In genomic region chr17:23549441-23549840, GRCm38 (mm10) we compare ENCODE assay signal across 8 mouse cellular contexts. TPM values are rescaled to one million over a fixed set of nuclear protein-coding genes. Genes with fewer than 3 reads are reported as not detected.
DNase-seq lines count a peak whose midpoint lies in the region; ATAC-seq and TF ChIP-seq lines count a peak whose summit lies in the region.

No protein-coding gene starts in this region.

- ATAC-seq in forebrain, embryonic 14.5 days, result no peak; the same call in 1 of the 2 replicates
- no peak for ATAC-seq in liver, embryonic 12.5 days
- ATAC-seq in stomach, postnatal 0 days (ENCODE audit: low FRiP score, low TSS enrichment), result no peak

- H3K9ac ChIP-seq in forebrain, embryonic 14.5 days (ENCODE audit: low read length), result peak overlapping the region; percentile 51
- H3K9ac ChIP-seq in liver, embryonic 12.5 days, result peak overlapping the region; percentile 55
- H3K9ac ChIP-seq in stomach, postnatal 0 days (ENCODE audit: low read length), result no peak overlapping the region

- H3K27me3 ChIP-seq in forebrain, embryonic 14.5 days (replicated peaks; ENCODE audit: control insufficient read depth, insufficient read depth, low read length), result no peaks in the 10 kb centered on the region
- H3K27me3 ChIP-seq in liver, embryonic 12.5 days (replicated peaks), result no peaks in the 10 kb centered on the region
- H3K27me3 ChIP-seq in stomach, postnatal 0 days (ENCODE audit: control insufficient read depth, insufficient read depth, low read length), result no peaks in the 10 kb centered on the region

- TF ChIP-seq EP300 in stomach, postnatal 0 days (optimal IDR thresholded peaks at IDR 0.05), result no peak

- H3K36me3 ChIP-seq in forebrain, embryonic 14.5 days (ENCODE audit: control insufficient read depth, insufficient read depth, low read length), result 0 out of 2 replicates have a peak, but pooled peaks cover under 1% of the 10 kb centered on the region
- H3K36me3 ChIP-seq in liver, embryonic 12.5 days, result no peaks in the 10 kb centered on the region
- H3K36me3 ChIP-seq in stomach, postnatal 0 days (ENCODE audit: control insufficient read depth, insufficient read depth, low read length), result no peaks in the 10 kb centered on the region

- H3K4me2 ChIP-seq in forebrain, embryonic 14.5 days (ENCODE audit: low read length), result peak overlapping the region; percentile 74
- H3K4me2 ChIP-seq in liver, embryonic 12.5 days, result peak overlapping the region; percentile 78
- peak overlapping the region; percentile 77 for H3K4me2 ChIP-seq in stomach, postnatal 0 days (replicated peaks; ENCODE audit: low read depth)

- no peak overlapping the region for H3K27ac ChIP-seq in forebrain, embryonic 14.5 days (ENCODE audit: low read depth, low read length)
- H3K27ac ChIP-seq in liver, embryonic 12.5 days, result peak overlapping the region; percentile 52
- no peak overlapping the region for H3K27ac ChIP-seq in stomach, postnatal 0 days (replicated peaks)

- WGBS in lung, adult 2 months, result 14% methylated on average over 9 of the region's 9 CpGs
- WGBS in forebrain, embryonic 14.5 days, result 3% methylated on average over 9 of the region's 9 CpGs
- 4% methylated on average over 9 of the region's 9 CpGs for WGBS in liver, embryonic 12.5 days (ENCODE audit: insufficient replicate concordance)
- WGBS in stomach, postnatal 0 days, result 12% methylated on average over 9 of the region's 9 CpGs

- DNase-seq in cerebellum, adult 11-12 months, result peak; percentile 39
- no peak for DNase-seq in cerebellum, adult 8-10 months
- no peak for DNase-seq in lung, adult 2 months
- no peak for DNase-seq in lung, postnatal 14 days
- DNase-seq in forebrain, embryonic 14.5 days (ENCODE audit: low spot score), result peak; percentile 56
- no peak for DNase-seq in stomach, postnatal 0 days (ENCODE audit: low spot score)
- DNase-seq in B cell, adult 2 months, result no peak

- peak overlapping the region; percentile 43 for H3K4me3 ChIP-seq in lung, adult 2 months (replicated peaks; ENCODE audit: extremely low read depth, low read depth, low read length)
- H3K4me3 ChIP-seq in forebrain, embryonic 14.5 days (ENCODE audit: low read depth, low read length), result peak overlapping the region; percentile 60
- H3K4me3 ChIP-seq in liver, embryonic 12.5 days, result peak overlapping the region; percentile 73
- H3K4me3 ChIP-seq in stomach, postnatal 0 days (ENCODE audit: low read depth, low read length), result peak overlapping the region; percentile 56

- no peak for TF ChIP-seq CTCF in lung, adult 2 months (IDR thresholded peaks at IDR 0.05; ENCODE audit: insufficient read depth, low read length)
- TF ChIP-seq CTCF in stomach, postnatal 0 days (IDR thresholded peaks at IDR 0.05; ENCODE audit: low read depth), result no peak

- no peaks in the 10 kb centered on the region for H3K9me3 ChIP-seq in forebrain, embryonic 14.5 days (replicated peaks; ENCODE audit: control insufficient read depth, low read length)
- no peaks in the 10 kb centered on the region for H3K9me3 ChIP-seq in liver, embryonic 12.5 days (replicated peaks)
- no peaks in the 10 kb centered on the region for H3K9me3 ChIP-seq in stomach, postnatal 0 days (ENCODE audit: control insufficient read depth, low read length)

- no peak for TF ChIP-seq POLR2A in lung, adult 2 months (IDR thresholded peaks at IDR 0.05; ENCODE audit: borderline replicate concordance, extremely low read depth, low read depth, low read length)

- peaks cover 3% of the 10 kb centered on the region for H3K4me1 ChIP-seq in lung, adult 2 months (ENCODE audit: control insufficient read depth, insufficient read depth, low read length)
- peaks cover 4% of the 10 kb centered on the region; the same call in 1 of the 2 replicates for H3K4me1 ChIP-seq in forebrain, embryonic 14.5 days (ENCODE audit: control insufficient read depth, insufficient read depth, low read length)
- H3K4me1 ChIP-seq in liver, embryonic 12.5 days, result peaks cover 45% of the 10 kb centered on the region
- H3K4me1 ChIP-seq in stomach, postnatal 0 days (replicated peaks; ENCODE audit: control insufficient read depth, insufficient read depth), result no peaks in the 10 kb centered on the region; the same call in 1 of the 2 replicates

RNA-seq across cellular contexts. Expression of gene Zfp213, which starts 14.6 kb away (rescaled TPM):
- 13.4 and 14.0 TPM in 2 replicates for polyA plus RNA-seq in lung, adult 2 months (2012; rRNA removed)
- 17.6 and 20.9 TPM in 2 replicates for polyA plus RNA-seq in forebrain, embryonic 14.5 days (2014; fragmentation: Nextera tagmentation; extraction: Ambion mirVana)
- polyA plus RNA-seq in liver, embryonic 12.5 days (2016; fragmentation: Nextera tagmentation; extraction: Ambion mirVana), result 8.3 and 9.1 TPM in 2 replicates
- polyA plus RNA-seq in stomach, postnatal 0 days (2015; fragmentation: Nextera tagmentation; extraction: Ambion mirVana), result 8.9 and 9.2 TPM in 2 replicates

RNA-seq across cellular contexts. Expression of gene Zfp13, which starts 49.8 kb away (rescaled TPM):
- polyA plus RNA-seq in lung, adult 2 months (2012; rRNA removed), result 14.9 and 15.2 TPM in 2 replicates
- 24.1 and 26.0 TPM in 2 replicates for polyA plus RNA-seq in forebrain, embryonic 14.5 days (2014; fragmentation: Nextera tagmentation; extraction: Ambion mirVana)
- polyA plus RNA-seq in liver, embryonic 12.5 days (2016; fragmentation: Nextera tagmentation; extraction: Ambion mirVana), result 2.8 and 2.9 TPM in 2 replicates
- polyA plus RNA-seq in stomach, postnatal 0 days (2015; fragmentation: Nextera tagmentation; extraction: Ambion mirVana), result 4.0 and 5.7 TPM in 2 replicates

RNA-seq across cellular contexts. Expression of gene Zscan10, which starts 51.2 kb away (rescaled TPM):
- polyA plus RNA-seq in lung, adult 2 months (2012; rRNA removed), result 0.06 TPM in 1 of 2 replicates, not detected in the other
- not detected in 2 replicates for polyA plus RNA-seq in forebrain, embryonic 14.5 days (2014; fragmentation: Nextera tagmentation; extraction: Ambion mirVana)
- polyA plus RNA-seq in liver, embryonic 12.5 days (2016; fragmentation: Nextera tagmentation; extraction: Ambion mirVana), result not detected in 2 replicates
- polyA plus RNA-seq in stomach, postnatal 0 days (2015; fragmentation: Nextera tagmentation; extraction: Ambion mirVana), result 0.05 TPM in 1 of 2 replicates, not detected in the other

Comparison
In these comparisons a context has a peak if more than half of its experiments do, and no peak if none do; other contexts are left out.
1. DNase-seq: peak in cerebellum, adult 11-12 months (single experiment) and forebrain, embryonic 14.5 days (single experiment); none in cerebellum, adult 8-10 months (single experiment), lung, adult 2 months (single experiment), lung, postnatal 14 days (single experiment), stomach, postnatal 0 days (single experiment) and B cell, adult 2 months (0 of 2).
2. Peak in every context shown above with its lines, with median percentiles within 50 percentile points of each other: H3K4me3 ChIP-seq and H3K4me2 ChIP-seq.